Mouse (Mus musculus) spleen, adult 18-20 months (tissue): ENCODE data around the gene Acsbg1.
"Not testable (repeated sequence)": the region's sequence is repeated elsewhere in the genome, so short reads cannot be mapped to it uniquely, and the experiment has no call there.

Experiments used
- DNase-seq, 2 experiments: peaks; one replicate each; pipeline ENCODE4 v3.0.0; 2022; ENCODE audit warnings: mixed read lengths in 2 of 2

Gene Acsbg1

GRCm38 (mm10) chr9:54661605-54662377 is at the start of gene Acsbg1:
TSS of gene Acsbg1 (minus strand) at chr9:54661870.
- DNase-seq: no peak

- no peak for DNase-seq
These were observed 46.4 kb upstream of the Acsbg1 start for GRCm38 (mm10) chr9:54708085-54708484.

GRCm38 (mm10) chr9:54707288-54707999 is 45.8 kb upstream of the Acsbg1 start:
- no peak for DNase-seq

GRCm38 (mm10) chr9:54705561-54705960 is 43.9 kb upstream of the Acsbg1 start:
- no peak for DNase-seq

- DNase-seq: no peak
These were observed 42.7 kb upstream of the Acsbg1 start for GRCm38 (mm10) chr9:54704361-54704760.

- no peak for DNase-seq
These were observed 40.9 kb upstream of the Acsbg1 start for GRCm38 (mm10) chr9:54702581-54702980.

- DNase-seq: no peak
These were observed 39.1 kb upstream of the Acsbg1 start for GRCm38 (mm10) chr9:54700746-54701145.

GRCm38 (mm10) chr9:54700174-54700475 is 38.5 kb upstream of the Acsbg1 start:
- no peak for DNase-seq

- peak; percentile 45 to 61 for DNase-seq
These were observed 37.9 kb upstream of the Acsbg1 start for GRCm38 (mm10) chr9:54699345-54700173.

- DNase-seq: no peak
These were observed 37.3 kb upstream of the Acsbg1 start for GRCm38 (mm10) chr9:54699087-54699344.

GRCm38 (mm10) chr9:54698318-54699086 is 36.8 kb upstream of the Acsbg1 start, which contains the start of gene Dnaja4:
TSS of gene Dnaja4 (plus strand) at chr9:54698873.
- no peak for DNase-seq

GRCm38 (mm10) chr9:54691241-54691805 is 29.7 kb upstream of the Acsbg1 start:
- peak in 1 of 2 experiments; percentile 12 for DNase-seq

- not testable (repeated sequence) for DNase-seq
These were observed 29.0 kb upstream of the Acsbg1 start for GRCm38 (mm10) chr9:54690697-54691096.

GRCm38 (mm10) chr9:54689446-54689845 is 27.8 kb upstream of the Acsbg1 start:
- DNase-seq: no peak

- no peak for DNase-seq
These were observed 25.9 kb upstream of the Acsbg1 start for GRCm38 (mm10) chr9:54687246-54688236.

GRCm38 (mm10) chr9:54683814-54684605 is 22.3 kb upstream of the Acsbg1 start:
- no peak for DNase-seq

- no peak for DNase-seq
These were observed 21.2 kb upstream of the Acsbg1 start for GRCm38 (mm10) chr9:54682846-54683245.

- DNase-seq: peak; percentile 12 to 60
These were observed 14.9 kb upstream of the Acsbg1 start for GRCm38 (mm10) chr9:54676531-54676986.

GRCm38 (mm10) chr9:54673887-54674286 is 12.2 kb upstream of the Acsbg1 start:
- DNase-seq: no peak

GRCm38 (mm10) chr9:54671962-54672361 is 10.3 kb upstream of the Acsbg1 start:
- DNase-seq: no peak
